Mouse (Mus musculus) ES-E14 (cell line): Measurements from ENCODE around the gene Slc6a6. TPM values are rescaled to one million over a fixed set of nuclear protein-coding genes. Genes with fewer than 3 reads are reported as not detected.

ENCODE experiments used
- DNase-seq: peaks from one replicate; pipeline ENCODE4 v3.0.0-alpha.2; 2013; ENCODE audit warnings: low read depth, low spot score
- H3K27ac ChIP-seq: 2 replicates; pipeline ENCODE4 v1.5.1; 2012; ENCODE audit warnings: low read depth, mild to moderate bottlenecking, low read length, moderate library complexity, mixed read lengths; ENCODE audit not compliant: poor library complexity, insufficient read depth, severe bottlenecking
- H3K36me3 ChIP-seq: 2 replicates; pipeline ENCODE4 v1.6.1; 2012; ENCODE audit warnings: mild to moderate bottlenecking, low read length, moderate library complexity, mixed read lengths; ENCODE audit not compliant: control insufficient read depth, poor library complexity, insufficient read depth, severe bottlenecking
- H3K4me1 ChIP-seq, 2 experiments: fragments of 150-350 bp in 1 of 2; sonication (generic) in 1 of 2; 2 replicates each; pipeline ENCODE4 v1.6.1; 2012; ENCODE audit warnings: low read length in 2 of 2, mild to moderate bottlenecking in 1 of 2, mixed read lengths in 1 of 2; ENCODE audit not compliant: control insufficient read depth in 2 of 2, insufficient read depth in 2 of 2, poor library complexity in 1 of 2
- H3K4me3 ChIP-seq, 2 experiments: fragments of 150-350 bp in 1 of 2; sonication (generic) in 1 of 2; 2 replicates each; pipeline ENCODE4 v1.5.1; 2012; ENCODE audit warnings: low read length in 2 of 2, low read depth in 1 of 2, mild to moderate bottlenecking in 1 of 2, mixed read lengths in 1 of 2; ENCODE audit not compliant: insufficient read depth in 1 of 2, poor library complexity in 1 of 2, severe bottlenecking in 1 of 2
- H3K9ac ChIP-seq: 2 replicates; pipeline ENCODE4 v1.6.1; 2012; ENCODE audit warnings: low read depth, mild to moderate bottlenecking, low read length, mixed read lengths; ENCODE audit not compliant: poor library complexity, insufficient read depth, severe bottlenecking
- H3K9me3 ChIP-seq: fragments of 150-350 bp; sonication (generic); 2 replicates; pipeline ENCODE4 v1.6.1; 2012; ENCODE audit warnings: low read depth, mild to moderate bottlenecking, low read length; ENCODE audit not compliant: control insufficient read depth, insufficient read depth
- CHD2 ChIP-seq: IDR thresholded peaks from 2 replicates; pipeline ENCODE4 v1.6.1; 2014; ENCODE audit warnings: mild to moderate bottlenecking, low read depth, low read length, inconsistent platforms
- HCFC1 ChIP-seq: IDR thresholded peaks from 2 replicates; pipeline ENCODE4 v1.6.1; 2012; ENCODE audit warnings: low read length, inconsistent platforms, borderline replicate concordance; ENCODE audit not compliant: insufficient read depth
- MAFK ChIP-seq: IDR thresholded peaks from 2 replicates; pipeline ENCODE4 v1.6.1; 2014; ENCODE audit warnings: mild to moderate bottlenecking, low read depth, low read length, inconsistent platforms; ENCODE audit not compliant: insufficient read depth
- ZC3H11A ChIP-seq: IDR thresholded peaks from 2 replicates; pipeline ENCODE4 v1.6.1; 2012; ENCODE audit warnings: low read depth, mild to moderate bottlenecking, inconsistent platforms, low read length, borderline replicate concordance
- ZNF384 ChIP-seq: IDR thresholded peaks from 2 replicates; pipeline ENCODE4 v1.6.1; 2012; ENCODE audit warnings: low read depth, low read length, inconsistent platforms
- in situ Hi-C, 2 experiments: fragments of 600-800 bp; cut with MboI; formaldehyde crosslinking; loops; one replicate each; pipeline ENCODE4 v1.15.1; 2025; ENCODE audit warnings: low sequenced_read_pairs in 2 of 2, inconsistent platforms in 1 of 2; ENCODE audit not compliant: unreplicated experiment in 2 of 2
- total RNA-seq: library from RNA; depleted of rRNA; stranded (reverse); fragments of 300-350 nt; gene quantifications from 2 replicates; pipeline ENCODE4 v1.2.3, GENCODE M21; 2012

The Slc6a6 gene
- total RNA-seq, 1 experiment = 150 TPM

DNA sequence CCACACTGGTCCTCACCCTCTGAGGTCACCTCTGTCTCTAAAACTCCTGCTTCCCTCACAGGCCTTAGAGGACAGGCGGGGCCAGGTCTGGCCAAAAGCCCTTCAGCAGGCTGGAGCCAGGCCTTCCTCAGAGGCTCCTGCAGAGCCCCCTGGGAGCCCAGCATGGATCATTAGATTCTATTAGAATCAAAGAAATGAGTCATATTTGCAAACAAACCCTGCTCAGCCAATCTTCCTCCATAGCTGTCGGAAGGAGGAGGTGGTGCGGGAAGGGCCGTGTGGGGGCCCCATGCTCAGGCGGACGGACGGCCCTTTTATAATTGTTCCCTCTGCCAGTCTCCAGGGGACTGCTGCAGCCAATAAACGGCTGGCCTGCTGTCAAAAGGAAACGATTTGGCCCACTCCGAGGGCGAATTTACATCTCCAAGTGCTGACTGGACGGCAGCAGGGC is 45.8 kb downstream of the Slc6a6 start:
- Histone ChIP-seq H3K27ac (no peak overlapping the region), H3K4me3 (no peak overlapping the region), H3K4me1 (peaks cover 0 to 10% of the 10 kb centered on the region in 2 experiments; a peak in 1 of 4 replicates), H3K36me3 (peaks cover 47% of the 10 kb centered on the region), H3K9ac (no peak overlapping the region), H3K9me3 (no peaks in the 10 kb centered on the region)
- DNase-seq = no peak
- in situ Hi-C loops = no loop called here
- no peak for TF ChIP-seq ZC3H11A
- TF ChIP-seq HCFC1 = no peak
- TF ChIP-seq MAFK = no peak
- TF ChIP-seq CHD2 = no peak
- TF ChIP-seq ZNF384 = no peak

DNA sequence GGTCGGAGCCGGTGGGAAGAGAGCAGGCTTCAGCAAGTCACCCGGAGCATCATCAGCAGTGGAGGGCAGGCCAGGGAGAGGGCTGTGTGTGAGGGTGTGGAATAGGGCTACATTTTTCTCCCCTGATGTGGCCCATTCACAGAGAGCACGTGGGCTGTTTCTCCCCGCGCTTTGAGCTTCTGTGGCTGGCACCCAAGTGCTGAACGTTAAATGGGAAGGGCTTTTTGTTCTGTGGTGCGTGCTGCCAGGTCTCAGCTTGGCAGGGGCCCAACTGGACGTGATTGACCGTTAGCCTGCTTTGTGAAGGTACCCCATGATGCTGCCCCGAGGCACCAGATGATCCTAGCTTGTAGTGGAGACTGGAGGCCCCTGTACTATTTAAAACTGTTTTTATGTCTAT is 48.3 kb downstream of the Slc6a6 start:
- Histone ChIP-seq H3K9ac (no peak overlapping the region), H3K27ac (no peak overlapping the region), H3K36me3 (peaks cover 57% of the 10 kb centered on the region), H3K9me3 (no peaks in the 10 kb centered on the region), H3K4me1 (peaks cover 0 to 10% of the 10 kb centered on the region in 2 experiments; a peak in 1 of 4 replicates), H3K4me3 (no peak overlapping the region)
- TF ChIP-seq MAFK = no peak
- TF ChIP-seq CHD2 = no peak
- TF ChIP-seq ZNF384 = no peak
- TF ChIP-seq HCFC1 = no peak
- TF ChIP-seq ZC3H11A = no peak
- in situ Hi-C loops = no loop called here
- no peak for DNase-seq

DNA sequence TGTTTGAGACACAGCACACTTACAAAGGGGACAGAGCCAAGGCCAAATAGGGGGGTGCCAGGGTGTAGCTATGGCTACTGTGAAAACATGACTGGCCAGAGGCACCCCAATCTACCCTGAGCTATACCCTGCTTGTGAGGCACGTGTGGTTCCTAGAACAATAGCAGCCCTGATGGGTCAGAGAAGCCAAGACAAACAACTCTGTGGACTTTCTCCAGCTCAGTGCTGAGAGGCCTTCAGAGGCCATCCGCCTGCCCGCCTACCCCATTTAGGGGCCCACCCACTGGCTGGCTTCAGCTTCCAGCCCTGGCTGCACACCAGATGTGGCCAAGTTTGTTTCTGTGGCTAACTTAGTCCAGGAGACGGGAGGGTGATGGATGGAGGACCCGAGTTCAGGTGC is 52.6 kb downstream of the Slc6a6 start:
- Histone ChIP-seq H3K9me3 (no peaks in the 10 kb centered on the region), H3K27ac (no peak overlapping the region), H3K36me3 (peaks cover 68% of the 10 kb centered on the region), H3K9ac (no peak overlapping the region), H3K4me1 (peaks cover 2 to 5% of the 10 kb centered on the region in 2 experiments; a peak in 3 of 4 replicates), H3K4me3 (no peak overlapping the region)
- DNase-seq = no peak
- in situ Hi-C loops = no loop called here
- TF ChIP-seq HCFC1 (no peak), ZNF384 (no peak), MAFK (no peak), ZC3H11A (no peak), CHD2 (no peak)

- peaks cover 75% of the 10 kb centered on the region for H3K36me3 ChIP-seq
Measured at GRCm38 (mm10) chr6:91737451-91737850, 53.6 kb downstream of the Slc6a6 start.

GRCm38 (mm10) chr6:91738058-91738457 is 54.2 kb downstream of the Slc6a6 start:
- H3K9ac ChIP-seq = no peak overlapping the region
- in situ Hi-C loops = no loop called here
- no peak overlapping the region for H3K27ac ChIP-seq
- DNase-seq = no peak
- H3K4me1 ChIP-seq = peaks cover 2 to 5% of the 10 kb centered on the region in 2 experiments; a peak in 3 of 4 replicates
- no peaks in the 10 kb centered on the region for H3K9me3 ChIP-seq
- TF ChIP-seq ZNF384 = no peak
- TF ChIP-seq MAFK = no peak
- TF ChIP-seq HCFC1 = no peak
- TF ChIP-seq ZC3H11A = no peak
- no peak for TF ChIP-seq CHD2
- H3K4me3 ChIP-seq = no peak overlapping the region
- peaks cover 77% of the 10 kb centered on the region for H3K36me3 ChIP-seq

More at GRCm38 (mm10) chr6:91737451-91737850, 53.6 kb downstream of the Slc6a6 start:
- H3K27ac ChIP-seq = no peak overlapping the region
- no peaks in the 10 kb centered on the region for H3K9me3 ChIP-seq
- TF ChIP-seq ZNF384 (no peak), ZC3H11A (no peak)
- peaks cover 2 to 5% of the 10 kb centered on the region in 2 experiments; a peak in 3 of 4 replicates for H3K4me1 ChIP-seq
- H3K9ac ChIP-seq = no peak overlapping the region
- in situ Hi-C loops = no loop called here
- H3K4me3 ChIP-seq = no peak overlapping the region
- no peak for DNase-seq
